Mouse (Mus musculus) CH12.LX (cell line): Measurements from ENCODE around the gene Neurod2. TPM values are rescaled to one million over a fixed set of nuclear protein-coding genes. Genes with fewer than 3 reads are reported as not detected.

Experiments used
- DNase-seq: peaks from one replicate; pipeline ENCODE4 v3.0.0-alpha.2; 2013; ENCODE audit errors: extremely low read depth
- H3K27ac ChIP-seq: 2 replicates; pipeline ENCODE4 v1.5.1; 2012; ENCODE audit warnings: low read depth, mild to moderate bottlenecking, control low read depth, moderate library complexity; ENCODE audit not compliant: insufficient read depth
- H3K27me3 ChIP-seq: replicated peaks from 2 replicates; pipeline ENCODE3; 2012; ENCODE audit warnings: inconsistent platforms
- H3K36me3 ChIP-seq, 2 experiments: replicated peaks in 1 of 2; 2 replicates each; pipeline versions ENCODE3 to v1.6.1; 2012; ENCODE audit warnings: inconsistent platforms in 1 of 2, low read length in 1 of 2, mild to moderate bottlenecking in 1 of 2, mixed read lengths in 1 of 2, moderate library complexity in 1 of 2; ENCODE audit not compliant: control insufficient read depth in 1 of 2, insufficient read depth in 1 of 2
- H3K4me1 ChIP-seq, 2 experiments: 2 replicates each; pipeline ENCODE4 v1.6.1; 2012; ENCODE audit warnings: inconsistent platforms in 1 of 2, moderate library complexity in 1 of 2; ENCODE audit not compliant: insufficient read depth in 2 of 2, control insufficient read depth in 1 of 2
- H3K4me2 ChIP-seq: 2 replicates; pipeline ENCODE4 v1.6.1; 2012; ENCODE audit warnings: low read depth, mild to moderate bottlenecking, control low read depth; ENCODE audit not compliant: poor library complexity, insufficient read depth, severe bottlenecking
- H3K4me3 ChIP-seq, 3 experiments: fragments of 150-350 bp in 1 of 3; sonication (generic) in 1 of 3; replicated peaks in 1 of 3; 2 replicates each; pipeline versions ENCODE3 to v1.5.1; 2011 to 2012; ENCODE audit warnings: low read depth in 2 of 3, low read length in 2 of 3, mild to moderate bottlenecking in 2 of 3, moderate library complexity in 2 of 3, control low read depth in 1 of 3, improper control_type of control experiment in 1 of 3, inconsistent platforms in 1 of 3, mixed read lengths in 1 of 3; ENCODE audit not compliant: poor library complexity in 1 of 3
- H3K79me2 ChIP-seq: replicated peaks from 2 replicates; pipeline ENCODE4 v1.6.1; 2012; ENCODE audit warnings: mild to moderate bottlenecking, moderate library complexity; ENCODE audit not compliant: control insufficient read depth, poor library complexity, insufficient read depth, severe bottlenecking; ENCODE audit errors: extremely low read depth
- H3K9ac ChIP-seq: 2 replicates; pipeline ENCODE4 v1.6.1; 2012; ENCODE audit warnings: low read depth, mild to moderate bottlenecking, control low read depth, moderate library complexity; ENCODE audit not compliant: insufficient read depth
- H3K9me3 ChIP-seq: replicated peaks from 2 replicates; pipeline ENCODE3; 2012; ENCODE audit warnings: low read length, inconsistent platforms, mixed read lengths
- BHLHE40 ChIP-seq: IDR thresholded peaks from 2 replicates; pipeline ENCODE4 v1.6.1; 2011; ENCODE audit warnings: mild to moderate bottlenecking, low read depth, low read length, improper control_type of control experiment
- CHD1 ChIP-seq: IDR thresholded peaks from 2 replicates; pipeline ENCODE4 v1.6.1; 2012; ENCODE audit warnings: low read depth, low read length, improper control_type of control experiment, inconsistent platforms
- CTCF ChIP-seq, 2 experiments: IDR thresholded peaks in 1 of 2; conservative IDR thresholded peaks in 1 of 2; 2 replicates each; pipeline ENCODE4 v1.5.1; 2011 to 2012; ENCODE audit warnings: low read depth in 2 of 2, low read length in 2 of 2, improper control_type of control experiment in 1 of 2, inconsistent platforms in 1 of 2, mild to moderate bottlenecking in 1 of 2, moderate library complexity in 1 of 2
- ELF1 ChIP-seq: IDR thresholded peaks from 2 replicates; pipeline ENCODE4 v1.6.1; 2014; ENCODE audit warnings: low read depth, mild to moderate bottlenecking, inconsistent platforms, low read length, improper control_type of control experiment
- EP300 ChIP-seq: IDR thresholded peaks from 2 replicates; pipeline ENCODE4 v1.6.1; 2011; ENCODE audit warnings: low read length, improper control_type of control experiment
- ETS1 ChIP-seq: conservative IDR thresholded peaks from 2 replicates; pipeline ENCODE4 v1.6.1; 2012; ENCODE audit warnings: low read depth, mild to moderate bottlenecking, inconsistent platforms, low read length, improper control_type of control experiment, moderate library complexity
- GABPA ChIP-seq: IDR thresholded peaks from 2 replicates; pipeline ENCODE4 v1.6.1; 2012; ENCODE audit warnings: low read depth, low read length, improper control_type of control experiment, inconsistent platforms; ENCODE audit not compliant: insufficient replicate concordance
- IRF4 ChIP-seq: IDR thresholded peaks from 2 replicates; pipeline ENCODE4 v1.6.1; 2014; ENCODE audit warnings: low read depth, mild to moderate bottlenecking, inconsistent platforms, low read length, improper control_type of control experiment
- JUND ChIP-seq: conservative IDR thresholded peaks from 2 replicates; pipeline ENCODE4 v1.6.1; 2011; ENCODE audit warnings: low read depth, low read length, improper control_type of control experiment
- KAT2A ChIP-seq: IDR thresholded peaks from 2 replicates; pipeline ENCODE4 v1.6.1; 2012; ENCODE audit warnings: low read length, improper control_type of control experiment, inconsistent platforms; ENCODE audit not compliant: insufficient replicate concordance
- MAFK ChIP-seq: IDR thresholded peaks from 2 replicates; pipeline ENCODE4 v1.6.1; 2011; ENCODE audit warnings: low read length, improper control_type of control experiment; ENCODE audit not compliant: insufficient replicate concordance
- MAX ChIP-seq: IDR thresholded peaks from 2 replicates; pipeline ENCODE4 v1.6.1; 2011; ENCODE audit warnings: low read length, improper control_type of control experiment
- MAZ ChIP-seq: IDR thresholded peaks from 2 replicates; pipeline ENCODE4 v1.6.1; 2012; ENCODE audit warnings: low read depth, mild to moderate bottlenecking, inconsistent platforms, low read length, improper control_type of control experiment, moderate library complexity
- MXI1 ChIP-seq: IDR thresholded peaks from 2 replicates; pipeline ENCODE4 v1.6.1; 2011; ENCODE audit warnings: mild to moderate bottlenecking, low read depth, low read length, improper control_type of control experiment
- MYC ChIP-seq: IDR thresholded peaks from 2 replicates; pipeline ENCODE4 v1.6.1; 2011; ENCODE audit warnings: low read depth, mild to moderate bottlenecking, improper control_type of control experiment, low read length
- NELFE ChIP-seq: IDR thresholded peaks from 2 replicates; pipeline ENCODE4 v1.6.1; 2011; ENCODE audit warnings: low read depth, low read length, improper control_type of control experiment
- NRF1 ChIP-seq: IDR thresholded peaks from 2 replicates; pipeline ENCODE4 v1.6.1; 2014; ENCODE audit warnings: low read depth, mild to moderate bottlenecking, inconsistent platforms, low read length, improper control_type of control experiment, moderate library complexity
- POLR2AphosphoS2 ChIP-seq: IDR thresholded peaks from 2 replicates; pipeline ENCODE4 v1.6.1; 2011; ENCODE audit warnings: low read depth, low read length, improper control_type of control experiment
- TCF12 ChIP-seq: IDR thresholded peaks from 2 replicates; pipeline ENCODE4 v1.6.1; 2014; ENCODE audit warnings: low read depth, mild to moderate bottlenecking, inconsistent platforms, low read length, improper control_type of control experiment
- UBTF ChIP-seq: IDR thresholded peaks from 2 replicates; pipeline ENCODE4 v1.6.1; 2012; ENCODE audit warnings: low read depth, mild to moderate bottlenecking, inconsistent platforms, low read length, improper control_type of control experiment, moderate library complexity
- USF2 ChIP-seq: conservative IDR thresholded peaks from 2 replicates; pipeline ENCODE4 v1.6.1; 2011; ENCODE audit warnings: low read depth, low read length, improper control_type of control experiment
- ZC3H11A ChIP-seq: IDR thresholded peaks from 2 replicates; pipeline ENCODE4 v1.6.1; 2012; ENCODE audit warnings: low read depth, mild to moderate bottlenecking, inconsistent platforms, low read length, improper control_type of control experiment
- ZMIZ1 ChIP-seq: IDR thresholded peaks from 2 replicates; pipeline ENCODE4 v1.6.1; 2012; ENCODE audit warnings: low read depth, mild to moderate bottlenecking, inconsistent platforms, low read length, improper control_type of control experiment
- ZNF384 ChIP-seq: IDR thresholded peaks from 2 replicates; pipeline ENCODE4 v1.6.1; 2012; ENCODE audit warnings: low read depth, low read length, improper control_type of control experiment, inconsistent platforms
- dilution Hi-C: fragments of 300-500 bp; cut with MboI; formaldehyde crosslinking; loops from 2 replicates; pipeline ENCODE4 v1.14.3; 2020; ENCODE audit warnings: low sequenced_read_pairs; ENCODE audit not compliant: extremely low pct_unique_long_range_greater_than_20kb, extremely low pct_ligation_motif_present
- in situ Hi-C: fragments of 300-500 bp; cut with MboI; formaldehyde crosslinking; loops from 3 replicates; pipeline ENCODE4 v1.14.3; 2019; ENCODE audit warnings: low sequenced_read_pairs, low pct_ligation_motif_present, low pct_unique_long_range_greater_than_20kb, mixed read lengths
- polyA plus RNA-seq: library from polyadenylated mRNA; unstranded; fragments of >175 nt; gene quantifications from 2 replicates; pipeline ENCODE4 v1.2.1, GENCODE M21; 2012; ENCODE audit warnings: low read depth; ENCODE audit not compliant: insufficient read length
- total RNA-seq, 2 experiments: library from RNA; depleted of rRNA; stranded (reverse); fragments of 300-350 nt in 1 of 2; fragments of >200 nt in 1 of 2; gene quantifications; 2 replicates each; pipeline ENCODE4 v1.2.3; 2012 to 2014

The Neurod2 gene
- total and polyA plus RNA-seq, 3 experiments, result not detected

DNA sequence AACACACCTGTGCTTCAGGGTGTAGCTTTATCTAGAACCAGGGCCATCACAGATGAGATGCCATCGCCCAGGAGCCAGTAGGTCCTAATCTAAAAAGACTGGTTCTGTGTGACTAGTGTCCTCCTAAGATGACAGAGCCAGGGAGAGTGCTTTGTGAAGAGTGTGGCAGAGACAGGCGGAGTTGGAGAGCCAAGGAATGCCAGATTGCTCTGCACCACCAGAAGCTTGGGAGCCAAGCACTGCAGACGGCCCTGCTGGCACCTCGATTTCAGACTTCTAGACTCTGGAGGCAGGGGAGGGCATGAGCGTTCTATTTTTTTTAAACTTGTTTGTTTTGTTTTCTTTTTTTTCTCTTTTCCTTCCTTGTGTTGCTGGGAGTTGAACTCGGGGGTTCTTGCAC is 39.9 kb upstream of the Neurod2 start:
- H3K4me1 ChIP-seq, result peaks cover 0 to 7% of the 10 kb centered on the region in 2 experiments; a peak in 2 of 4 replicates
- DNase-seq, result no peak
- H3K27ac ChIP-seq, result no peak overlapping the region
- H3K27me3 ChIP-seq, result no peaks in the 10 kb centered on the region
- H3K4me2 ChIP-seq, result no peak overlapping the region
- peaks cover 7 to 57% of the 10 kb centered on the region in 2 experiments for H3K36me3 ChIP-seq
- no peak overlapping the region for H3K9ac ChIP-seq
- H3K9me3 ChIP-seq, result no peaks in the 10 kb centered on the region
- dilution Hi-C loops (no loop called here), in situ Hi-C loops (no loop called here)
- TF ChIP-seq MAZ, result no peak
- no peak for TF ChIP-seq JUND
- no peak for TF ChIP-seq ZC3H11A
- no peak for TF ChIP-seq ZMIZ1
- TF ChIP-seq NRF1, result no peak
- TF ChIP-seq CHD1, result no peak
- no peak for TF ChIP-seq TCF12
- TF ChIP-seq IRF4, result no peak
- TF ChIP-seq CTCF (conservative IDR thresholded peaks at IDR 0.05 in 1 of 2, IDR thresholded peaks at IDR 0.05 in 1 of 2; ENCODE audit: low read depth in 2 of 2, low read length in 2 of 2), result no peak
- TF ChIP-seq ELF1, result no peak
- TF ChIP-seq USF2, result no peak
- no peak for TF ChIP-seq ZNF384
- no peak for TF ChIP-seq EP300
- no peak for TF ChIP-seq MAX
- no peaks in the 10 kb centered on the region; the same call in 1 of the 2 replicates for H3K79me2 ChIP-seq
- no peak overlapping the region for H3K4me3 ChIP-seq

GRCm38 (mm10) chr11:98367863-98368186 is 38.4 kb upstream of the Neurod2 start:
- TF ChIP-seq ETS1, result no peak
- no peak for TF ChIP-seq UBTF
- no peak for TF ChIP-seq POLR2AphosphoS2
- no peak for TF ChIP-seq MAX
- no peak for TF ChIP-seq GABPA
- TF ChIP-seq IRF4, result no peak
- no peak for TF ChIP-seq ELF1
- no peak for TF ChIP-seq NRF1
- no peak for TF ChIP-seq NELFE
- TF ChIP-seq MYC, result no peak
- no peak for TF ChIP-seq MXI1
- no peak for TF ChIP-seq BHLHE40
- TF ChIP-seq CTCF (conservative IDR thresholded peaks at IDR 0.05 in 1 of 2, IDR thresholded peaks at IDR 0.05 in 1 of 2; ENCODE audit: low read depth in 2 of 2, low read length in 2 of 2), result no peak
- TF ChIP-seq ZC3H11A, result no peak
- no peak for TF ChIP-seq KAT2A
- TF ChIP-seq MAFK, result no peak
- Histone ChIP-seq H3K27me3 (no peaks in the 10 kb centered on the region), H3K79me2 (no peaks in the 10 kb centered on the region; the same call in 1 of the 2 replicates), H3K27ac (no peak overlapping the region), H3K36me3 (peaks cover 3 to 53% of the 10 kb centered on the region in 2 experiments), H3K4me3 (no peak overlapping the region), H3K4me2 (no peak overlapping the region), H3K9ac (no peak overlapping the region), H3K9me3 (no peaks in the 10 kb centered on the region), H3K4me1 (peaks cover 0 to 7% of the 10 kb centered on the region in 2 experiments; a peak in 2 of 4 replicates)
- in situ Hi-C loops (no loop called here), dilution Hi-C loops (no loop called here)
- DNase-seq, result no peak
